Mouse (Mus musculus): Measurements from ENCODE around the gene Gm17949. TPM values are rescaled to one million over a fixed set of nuclear protein-coding genes. Genes with fewer than 3 reads are reported as not detected.

Gene Gm17949
- 0.63 and 1.0 TPM in 2 replicates for polyA plus RNA-seq (2015; fragmentation: Nextera tagmentation; extraction: Ambion mirVana)

- Histone ChIP-seq H3K27ac (ENCODE audit: low read length) (peak within 1 kb of the TSS; percentile 92), H3K9me3 (ENCODE audit: control insufficient read depth, low read length) (no peaks in the 10 kb centered on the region), H3K4me2 (ENCODE audit: low read depth, low read length) (peak within 1 kb of the TSS; percentile 79), H3K27me3 (ENCODE audit: control insufficient read depth, insufficient read depth, low read depth, low read length) (no peaks in the 10 kb centered on the region), H3K4me3 (ENCODE audit: low read length) (peak within 1 kb of the TSS; percentile 67), H3K36me3 (ENCODE audit: control insufficient read depth, insufficient read depth, low read length) (peaks cover 13% of the 10 kb centered on the region), H3K4me1 (replicated peaks; ENCODE audit: control insufficient read depth, insufficient read depth, low read length) (peaks cover 17% of the 10 kb centered on the region), H3K9ac (ENCODE audit: low read length) (peak within 1 kb of the TSS; percentile 78)
- peak; percentile 94 for ATAC-seq (ENCODE audit: low read depth)
- under 1% methylated on average over 51 of the region's 51 CpGs for WGBS
These were observed at the start of gene Gm17949, which contains the start of gene Gtf2f1 for GRCm38 (mm10) chr17:57011236-57012141. Gene Gm17949, plus strand, starts transcription at chr17:57011469. Gene Gtf2f1, minus strand, starts transcription at chr17:57011288.

GRCm38 (mm10) chr17:56961880-56962279 lies 49.4 kb upstream of the Gm17949 start:
- H3K36me3 ChIP-seq (ENCODE audit: control insufficient read depth, insufficient read depth, low read length): no peaks in the 10 kb centered on the region
- H3K27me3 ChIP-seq (ENCODE audit: control insufficient read depth, insufficient read depth, low read depth, low read length): no peaks in the 10 kb centered on the region
- H3K4me1 ChIP-seq (replicated peaks; ENCODE audit: control insufficient read depth, insufficient read depth, low read length): peaks cover 3% of the 10 kb centered on the region; the same call in 1 of the 2 replicates
- ATAC-seq (ENCODE audit: low read depth): no peak
- WGBS: 81% methylated on average over 4 of the region's 4 CpGs
- H3K9me3 ChIP-seq (ENCODE audit: control insufficient read depth, low read length): no peaks in the 10 kb centered on the region
- H3K4me3 ChIP-seq (ENCODE audit: low read length): no peak overlapping the region
- H3K9ac ChIP-seq (ENCODE audit: low read length): no peak overlapping the region
- H3K4me2 ChIP-seq (ENCODE audit: low read depth, low read length): no peak overlapping the region
- no peak overlapping the region for H3K27ac ChIP-seq (ENCODE audit: low read length)

- 74% methylated on average over 5 of the region's 5 CpGs for WGBS
- H3K9ac ChIP-seq (ENCODE audit: low read length): no peak overlapping the region
- H3K27me3 ChIP-seq (ENCODE audit: control insufficient read depth, insufficient read depth, low read depth, low read length): no peaks in the 10 kb centered on the region
- peaks cover 3% of the 10 kb centered on the region; the same call in 1 of the 2 replicates for H3K4me1 ChIP-seq (replicated peaks; ENCODE audit: control insufficient read depth, insufficient read depth, low read length)
- H3K4me3 ChIP-seq (ENCODE audit: low read length): no peak overlapping the region
- no peak overlapping the region for H3K4me2 ChIP-seq (ENCODE audit: low read depth, low read length)
- no peak for ATAC-seq (ENCODE audit: low read depth)
- no peak overlapping the region for H3K27ac ChIP-seq (ENCODE audit: low read length)
- no peaks in the 10 kb centered on the region for H3K36me3 ChIP-seq (ENCODE audit: control insufficient read depth, insufficient read depth, low read length)
- no peaks in the 10 kb centered on the region for H3K9me3 ChIP-seq (ENCODE audit: control insufficient read depth, low read length)
These were observed 48.4 kb upstream of the Gm17949 start for GRCm38 (mm10) chr17:56962642-56963405.

- no peaks in the 10 kb centered on the region for H3K36me3 ChIP-seq (ENCODE audit: control insufficient read depth, insufficient read depth, low read length)
- no peaks in the 10 kb centered on the region for H3K4me1 ChIP-seq (replicated peaks; ENCODE audit: control insufficient read depth, insufficient read depth, low read length)
- no peak for ATAC-seq (ENCODE audit: low read depth)
- no peak overlapping the region for H3K4me3 ChIP-seq (ENCODE audit: low read length)
- no peaks in the 10 kb centered on the region for H3K9me3 ChIP-seq (ENCODE audit: control insufficient read depth, low read length)
- H3K27me3 ChIP-seq (ENCODE audit: control insufficient read depth, insufficient read depth, low read depth, low read length): no peaks in the 10 kb centered on the region; the same call in 1 of the 2 replicates
- no peak overlapping the region for H3K4me2 ChIP-seq (ENCODE audit: low read depth, low read length)
- H3K27ac ChIP-seq (ENCODE audit: low read length): no peak overlapping the region
- WGBS: 65% methylated on average over 6 of the region's 6 CpGs
- H3K9ac ChIP-seq (ENCODE audit: low read length): no peak overlapping the region
These were observed 47.6 kb upstream of the Gm17949 start for GRCm38 (mm10) chr17:56963646-56964045.

GRCm38 (mm10) chr17:56969321-56969720 lies 41.9 kb upstream of the Gm17949 start:
- H3K27ac ChIP-seq (ENCODE audit: low read length): no peak overlapping the region
- WGBS: 45% methylated on average over 3 of the region's 3 CpGs
- H3K4me2 ChIP-seq (ENCODE audit: low read depth, low read length): no peak overlapping the region
- H3K4me1 ChIP-seq (replicated peaks; ENCODE audit: control insufficient read depth, insufficient read depth, low read length): no peaks in the 10 kb centered on the region
- no peak overlapping the region for H3K4me3 ChIP-seq (ENCODE audit: low read length)
- no peak for ATAC-seq (ENCODE audit: low read depth)
- no peaks in the 10 kb centered on the region for H3K36me3 ChIP-seq (ENCODE audit: control insufficient read depth, insufficient read depth, low read length)
- no peaks in the 10 kb centered on the region; the same call in 1 of the 2 replicates for H3K27me3 ChIP-seq (ENCODE audit: control insufficient read depth, insufficient read depth, low read depth, low read length)
- H3K9me3 ChIP-seq (ENCODE audit: control insufficient read depth, low read length): no peaks in the 10 kb centered on the region
- H3K9ac ChIP-seq (ENCODE audit: low read length): no peak overlapping the region

- H3K9me3 ChIP-seq (ENCODE audit: control insufficient read depth, low read length): no peaks in the 10 kb centered on the region
- H3K27ac ChIP-seq (ENCODE audit: low read length): no peak overlapping the region
- no peak overlapping the region for H3K4me3 ChIP-seq (ENCODE audit: low read length)
- H3K4me1 ChIP-seq (replicated peaks; ENCODE audit: control insufficient read depth, insufficient read depth, low read length): no peaks in the 10 kb centered on the region
- H3K4me2 ChIP-seq (ENCODE audit: low read depth, low read length): no peak overlapping the region
- WGBS: 57% methylated on average over 5 of the region's 5 CpGs
- ATAC-seq (ENCODE audit: low read depth): no peak
- no peak overlapping the region for H3K9ac ChIP-seq (ENCODE audit: low read length)
- H3K27me3 ChIP-seq (ENCODE audit: control insufficient read depth, insufficient read depth, low read depth, low read length): no peaks in the 10 kb centered on the region; the same call in 1 of the 2 replicates
- no peaks in the 10 kb centered on the region for H3K36me3 ChIP-seq (ENCODE audit: control insufficient read depth, insufficient read depth, low read length)
These were observed 41.2 kb upstream of the Gm17949 start for GRCm38 (mm10) chr17:56970081-56970480.

- Histone ChIP-seq H3K4me1 (replicated peaks; ENCODE audit: control insufficient read depth, insufficient read depth, low read length) (no peaks in the 10 kb centered on the region), H3K9ac (ENCODE audit: low read length) (no peak overlapping the region), H3K9me3 (ENCODE audit: control insufficient read depth, low read length) (no peaks in the 10 kb centered on the region), H3K27ac (ENCODE audit: low read length) (no peak overlapping the region), H3K27me3 (ENCODE audit: control insufficient read depth, insufficient read depth, low read depth, low read length) (no peaks in the 10 kb centered on the region; the same call in 1 of the 2 replicates), H3K4me2 (ENCODE audit: low read depth, low read length) (no peak overlapping the region), H3K4me3 (ENCODE audit: low read length) (no peak overlapping the region), H3K36me3 (ENCODE audit: control insufficient read depth, insufficient read depth, low read length) (no peaks in the 10 kb centered on the region)
- 58% methylated on average over 13 of the region's 14 CpGs for WGBS
- ATAC-seq (ENCODE audit: low read depth): no peak
These were observed 37.1 kb upstream of the Gm17949 start for GRCm38 (mm10) chr17:56973956-56974707.

GRCm38 (mm10) chr17:56974708-56975240 lies 36.5 kb upstream of the Gm17949 start:
- no peak overlapping the region for H3K4me3 ChIP-seq (ENCODE audit: low read length)
- no peak for ATAC-seq (ENCODE audit: low read depth)
- no peak overlapping the region for H3K4me2 ChIP-seq (ENCODE audit: low read depth, low read length)
- no peaks in the 10 kb centered on the region for H3K4me1 ChIP-seq (replicated peaks; ENCODE audit: control insufficient read depth, insufficient read depth, low read length)
- H3K9me3 ChIP-seq (ENCODE audit: control insufficient read depth, low read length): no peaks in the 10 kb centered on the region
- H3K27ac ChIP-seq (ENCODE audit: low read length): no peak overlapping the region
- WGBS: 65% methylated on average over 5 of the region's 5 CpGs
- no peak overlapping the region for H3K9ac ChIP-seq (ENCODE audit: low read length)
- H3K36me3 ChIP-seq (ENCODE audit: control insufficient read depth, insufficient read depth, low read length): no peaks in the 10 kb centered on the region
- H3K27me3 ChIP-seq (ENCODE audit: control insufficient read depth, insufficient read depth, low read depth, low read length): no peaks in the 10 kb centered on the region; the same call in 1 of the 2 replicates

Measured in lung, embryonic 16.5 days (tissue).